ENCODE assay signal across 10 mouse cellular contexts in genomic region chr9:105827791-105828385, GRCm38 (mm10). TPM values are rescaled to one million over a fixed set of nuclear protein-coding genes. Genes with fewer than 3 reads are reported as not detected.
A peak's percentile ranks its signal among the peaks of the same experiment; 100 is the strongest.
DNase-seq lines count a peak whose midpoint lies in the region; ATAC-seq and TF ChIP-seq lines count a peak whose summit lies in the region.
"Had no signal": no experiment of that assay in that cellular context is flagged by ENCODE, and none has a peak within 500 bp of the region (broad histone marks: within the 10 kb centered on the region; RNA-seq: fewer than 3 reads in every experiment).

TSS of gene Col6a6 (minus strand) at chr9:105828160.

- no peaks in the 10 kb centered on the region; the same call in 1 of the 2 replicates for H3K27me3 ChIP-seq in liver, embryonic 11.5 days (replicated peaks; ENCODE audit: control insufficient read depth, insufficient read depth, low read length)
- H3K27me3 ChIP-seq in liver, postnatal 0 days (ENCODE audit: insufficient read depth, low read length): no peaks in the 10 kb centered on the region
- peaks cover 7% of the 10 kb centered on the region; the same call in 1 of the 2 replicates for H3K27me3 ChIP-seq in intestine, embryonic 15.5 days (replicated peaks)
- H3K27me3 ChIP-seq in stomach, embryonic 15.5 days (replicated peaks): 0 out of 2 replicates have a peak, but pooled peaks cover 3% of the 10 kb centered on the region

- no peaks in the 10 kb centered on the region for H3K9me3 ChIP-seq in liver, embryonic 11.5 days (ENCODE audit: control insufficient read depth, low read length)
- H3K9me3 ChIP-seq in liver, postnatal 0 days (ENCODE audit: low read length): no peaks in the 10 kb centered on the region
- H3K9me3 ChIP-seq in intestine, embryonic 15.5 days: no peaks in the 10 kb centered on the region
- no peaks in the 10 kb centered on the region for H3K9me3 ChIP-seq in stomach, embryonic 15.5 days

- H3K4me1 ChIP-seq in liver, embryonic 11.5 days (replicated peaks; ENCODE audit: control insufficient read depth, insufficient read depth, low read length): no peaks in the 10 kb centered on the region
- H3K4me1 ChIP-seq in liver, postnatal 0 days (ENCODE audit: insufficient read depth): no peaks in the 10 kb centered on the region
- H3K4me1 ChIP-seq in intestine, embryonic 15.5 days (replicated peaks): 0 out of 2 replicates have a peak, but pooled peaks cover 5% of the 10 kb centered on the region
- H3K4me1 ChIP-seq in stomach, embryonic 15.5 days: 0 out of 2 replicates have a peak, but pooled peaks cover 7% of the 10 kb centered on the region

- H3K36me3 ChIP-seq in liver, embryonic 11.5 days (ENCODE audit: control insufficient read depth, insufficient read depth, low read length): no peaks in the 10 kb centered on the region
- no peaks in the 10 kb centered on the region for H3K36me3 ChIP-seq in liver, postnatal 0 days (replicated peaks; ENCODE audit: insufficient read depth, low read length)
- no peaks in the 10 kb centered on the region for H3K36me3 ChIP-seq in intestine, embryonic 15.5 days
- H3K36me3 ChIP-seq in stomach, embryonic 15.5 days: no peaks in the 10 kb centered on the region

- no peak within 1 kb of the TSS for H3K9ac ChIP-seq in liver, embryonic 11.5 days (ENCODE audit: low read depth, low read length)
- no peak within 1 kb of the TSS for H3K9ac ChIP-seq in liver, postnatal 0 days (replicated peaks)
- no peak within 1 kb of the TSS for H3K9ac ChIP-seq in intestine, embryonic 15.5 days
- H3K9ac ChIP-seq in stomach, embryonic 15.5 days: no peak within 1 kb of the TSS

- no peak for DNase-seq in liver, embryonic 11.5 days (ENCODE audit: low spot score)
- DNase-seq in liver, postnatal 0 days: no peak
- peak; percentile 48 to 68 for DNase-seq in gastrocnemius, postnatal 4 days (ENCODE audit: low spot score in 2 of 2)
- no peak for DNase-seq in T-cell, adult 2 months (ENCODE audit: low spot score)
- DNase-seq in right cerebral cortex, adult 2 months (ENCODE audit: low spot score in 2 of 2): no peak
- DNase-seq: cerebellum, adult 11 months had no signal

- 20% methylated on average over 20 of the region's 20 CpGs for WGBS in liver, embryonic 11.5 days
- 21% methylated on average over 20 of the region's 20 CpGs for WGBS in liver, postnatal 0 days (ENCODE audit: insufficient replicate concordance)
- WGBS in intestine, embryonic 15.5 days: 12% methylated on average over 20 of the region's 20 CpGs
- 13% methylated on average over 20 of the region's 20 CpGs for WGBS in stomach, embryonic 15.5 days

- H3K4me3 ChIP-seq in liver, embryonic 11.5 days (ENCODE audit: low read depth, low read length): no peak within 1 kb of the TSS
- H3K4me3 ChIP-seq in liver, postnatal 0 days (ENCODE audit: low read depth, low read length): no peak within 1 kb of the TSS
- H3K4me3 ChIP-seq in intestine, embryonic 15.5 days (replicated peaks): peak within 1 kb of the TSS; percentile 13; the same call in 1 of the 2 replicates
- peak within 1 kb of the TSS; percentile 26 for H3K4me3 ChIP-seq in stomach, embryonic 15.5 days (replicated peaks)
- H3K4me3 ChIP-seq: layer of hippocampus, adult 2 months had no signal

- no peak for ATAC-seq in liver, embryonic 11.5 days (replicated peaks; ENCODE audit: low FRiP score)
- ATAC-seq in liver, postnatal 0 days: no peak
- no peak for ATAC-seq in intestine, embryonic 15.5 days
- peak; percentile 27; the same call in 1 of the 2 replicates for ATAC-seq in stomach, embryonic 15.5 days (ENCODE audit: insufficient read depth, low FRiP score, low read depth)
- no peak for ATAC-seq in monocyte, adult 5-6 weeks (replicated peaks; ENCODE audit: insufficient number of reproducible peaks, low FRiP score, low TSS enrichment, poor library complexity, severe bottlenecking)

- H3K27ac ChIP-seq in liver, embryonic 11.5 days (ENCODE audit: low read depth, low read length): no peak within 1 kb of the TSS
- H3K27ac ChIP-seq in liver, postnatal 0 days (ENCODE audit: low read depth): no peak within 1 kb of the TSS
- H3K27ac ChIP-seq in intestine, embryonic 15.5 days: no peak within 1 kb of the TSS
- 0 out of 2 replicates have a peak within 1 kb of the TSS, but pooled peaks have one; percentile 16 for H3K27ac ChIP-seq in stomach, embryonic 15.5 days
- H3K27ac ChIP-seq: layer of hippocampus, adult 2 months had no signal

- 0 out of 2 replicates have a peak within 1 kb of the TSS, but pooled peaks have one; percentile 25 for H3K4me2 ChIP-seq in liver, embryonic 11.5 days
- no peak within 1 kb of the TSS for H3K4me2 ChIP-seq in liver, postnatal 0 days (ENCODE audit: low read depth, low read length)
- peak within 1 kb of the TSS; percentile 50 for H3K4me2 ChIP-seq in intestine, embryonic 15.5 days (replicated peaks)
- H3K4me2 ChIP-seq in stomach, embryonic 15.5 days: peak within 1 kb of the TSS; percentile 48

- TF ChIP-seq EP300 in liver, postnatal 0 days (IDR thresholded peaks at IDR 0.05; ENCODE audit: low read depth): no peak

- no peak for TF ChIP-seq CTCF in liver, postnatal 0 days (IDR thresholded peaks at IDR 0.05; ENCODE audit: low read depth)

RNA-seq across cellular contexts. Expression of gene Col6a6, which starts in this region (rescaled TPM):
- polyA plus RNA-seq in liver, embryonic 11.5 days (2014; fragmentation: Nextera tagmentation; extraction: Ambion mirVana): 0.16 and 0.21 TPM in 2 replicates
- 0.08 and 0.14 TPM in 2 replicates for polyA plus RNA-seq in liver, postnatal 0 days (2015; fragmentation: Nextera tagmentation; extraction: Ambion mirVana)
- 100 to 1,000 TPM; 102 to 105 TPM for total RNA-seq in gastrocnemius, postnatal 4 days (2021)
- 1.2 and 1.3 TPM in 2 replicates for polyA plus RNA-seq in intestine, embryonic 15.5 days (2015; fragmentation: Nextera tagmentation; extraction: Ambion mirVana)
- polyA plus RNA-seq in stomach, embryonic 15.5 days (2015; fragmentation: Nextera tagmentation; extraction: Ambion mirVana): 1.9 and 2.2 TPM in 2 replicates
- not detected in 3 replicates for total RNA-seq in monocyte, adult 5-6 weeks (2017)

Comparison
In these comparisons a context has a peak if more than half of its experiments do, and no peak if none do; other contexts are left out.
1. RNA of gene Col6a6 (total RNA-seq): 102 to 105 TPM in gastrocnemius, postnatal 4 days; not detected in monocyte, adult 5-6 weeks; every median in the first group is over 100 times any median in the second.
2. DNase-seq: peak in gastrocnemius, postnatal 4 days (2 of 2); none in liver, embryonic 11.5 days (single experiment), liver, postnatal 0 days (single experiment), T-cell, adult 2 months (single experiment) and right cerebral cortex, adult 2 months (0 of 2).
3. H3K4me3 ChIP-seq: peak in intestine, embryonic 15.5 days (single experiment) and stomach, embryonic 15.5 days (single experiment); none in liver, embryonic 11.5 days (single experiment) and liver, postnatal 0 days (single experiment).